Comparison of ENCODE assay signal across 21 mouse cellular contexts in the genomic region with DNA sequence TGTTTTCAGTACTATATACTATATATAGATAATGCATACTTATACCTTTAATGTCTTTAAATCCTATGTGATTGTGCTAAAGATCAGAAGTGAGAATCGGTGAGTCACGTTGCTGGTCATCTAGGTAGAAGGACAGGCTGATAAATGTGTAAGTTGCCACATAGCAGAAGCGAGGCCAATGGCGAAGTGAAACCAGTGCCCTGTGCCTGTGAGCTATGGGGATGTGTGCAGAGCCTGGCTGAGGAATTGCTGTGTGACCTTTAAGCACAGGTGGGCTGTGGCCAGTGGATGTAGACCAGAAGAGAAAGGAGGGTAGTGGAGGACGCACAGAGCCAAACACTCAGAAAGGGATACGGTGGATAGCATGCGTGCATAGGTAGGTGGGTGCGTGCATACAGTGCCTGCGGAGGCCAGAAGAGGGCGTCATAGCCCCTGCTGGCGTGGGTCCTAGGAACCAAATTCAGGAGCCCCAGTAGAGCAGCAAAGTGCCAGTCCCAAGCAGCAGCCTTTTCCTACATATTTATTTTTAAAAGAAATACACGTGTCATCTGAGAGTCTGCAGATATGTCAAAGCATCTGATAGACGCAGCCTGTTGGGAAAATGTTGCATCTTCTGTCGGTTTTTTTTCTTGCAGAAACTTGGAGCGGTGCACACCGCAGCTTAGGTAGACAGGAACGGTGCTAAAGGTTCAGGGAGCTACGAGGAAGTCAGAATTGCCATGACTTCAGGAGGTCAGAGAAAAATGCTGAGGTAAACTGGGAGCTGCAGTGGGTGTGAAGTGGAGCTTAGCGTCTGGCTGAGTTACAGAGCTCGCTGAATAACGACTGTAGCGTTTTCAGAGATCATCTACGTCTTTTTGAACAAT. TPM values are rescaled to one million over a fixed set of nuclear protein-coding genes. Genes with fewer than 3 reads are reported as not detected.
DNase-seq lines count a peak whose midpoint lies in the region; TF ChIP-seq lines count a peak whose summit lies in the region.
"Had no signal": no experiment of that assay in that cellular context is flagged by ENCODE, and none has a peak within 500 bp of the region (broad histone marks: within the 10 kb centered on the region; RNA-seq: fewer than 3 reads in every experiment).

No protein-coding gene starts in this region.

- no peaks in the 10 kb centered on the region for H3K9me3 ChIP-seq in E14TG2a.4 (ENCODE audit: low read length)
- H3K9me3 ChIP-seq: embryonic facial prominence, embryonic 15.5 days; forebrain, embryonic 12.5 days; heart, embryonic 10.5 days; hindbrain, embryonic 13.5 days; neural tube, embryonic 12.5 days had no signal

- WGBS in kidney, adult 2 months: 70% methylated on average over 23 of the region's 23 CpGs

- no peak overlapping the region for H3K4me3 ChIP-seq in kidney, adult 2 months (ENCODE audit: insufficient read depth, low read depth, low read length)
- H3K4me3 ChIP-seq in E14TG2a.4 (replicated peaks; ENCODE audit: low read length): no peak overlapping the region
- H3K4me3 ChIP-seq: embryonic facial prominence, embryonic 15.5 days; forebrain, embryonic 12.5 days; heart, embryonic 10.5 days; hindbrain, embryonic 13.5 days; megakaryocyte, embryonic 14.5 days; neural tube, embryonic 12.5 days had no signal

- DNase-seq in kidney, adult 2 months: peak; percentile 58
- DNase-seq in kidney, postnatal 14 days: no peak
- peak; percentile 19 for DNase-seq in A20 (ENCODE audit: low read depth, low spot score)
- DNase-seq in fat pad, adult 2 months (ENCODE audit: extremely low read depth, low read depth, low spot score): peak; percentile 39
- DNase-seq in Muller cell, postnatal 12 days (ENCODE audit: inconsistent ontology term): no peak
- no peak for DNase-seq in left cerebral cortex, postnatal 14 days (ENCODE audit: low spot score in 2 of 2)
- DNase-seq: cerebellum, postnatal 10 days; gastrocnemius, postnatal 25 days; heart, postnatal 10 days; kidney, adult 11 months; right cerebral cortex, postnatal 14 days; thymus, postnatal 14 days had no signal

- H3K27me3 ChIP-seq in kidney, adult 2 months (replicated peaks; ENCODE audit: control insufficient read depth, insufficient read depth, low read length): no peaks in the 10 kb centered on the region
- peaks cover 2% of the 10 kb centered on the region; the same call in 1 of the 2 replicates for H3K27me3 ChIP-seq in E14TG2a.4 (ENCODE audit: insufficient read depth, low read length)
- H3K27me3 ChIP-seq: embryonic facial prominence, embryonic 15.5 days; forebrain, embryonic 12.5 days; hindbrain, embryonic 13.5 days; megakaryocyte, embryonic 14.5 days; neural tube, embryonic 12.5 days had no signal

- no peak for TF ChIP-seq CTCF in kidney, adult 2 months (conservative IDR thresholded peaks at IDR 0.05; ENCODE audit: insufficient read depth, insufficient read length, low read depth, low read length)
- peak; percentile 57 for TF ChIP-seq CTCF in E14TG2a.4 (conservative IDR thresholded peaks at IDR 0.05; ENCODE audit: low read length)

- H3K4me1 ChIP-seq in kidney, adult 2 months (ENCODE audit: control insufficient read depth, insufficient read depth, low read length): peaks cover 8% of the 10 kb centered on the region; the same call in 1 of the 2 replicates
- H3K4me1 ChIP-seq in E14TG2a.4 (replicated peaks; ENCODE audit: low read depth, low read length): peaks cover 6% of the 10 kb centered on the region
- H3K4me1 ChIP-seq: embryonic facial prominence, embryonic 15.5 days; forebrain, embryonic 12.5 days; heart, embryonic 10.5 days; hindbrain, embryonic 13.5 days; neural tube, embryonic 12.5 days had no signal

- intact Hi-C loops in left cerebral cortex, postnatal 14 days (cut with DNase I): no loop called here

- H3K36me3 ChIP-seq in kidney, adult 2 months (ENCODE audit: control insufficient read depth, insufficient read depth, low read length): no peaks in the 10 kb centered on the region
- no peaks in the 10 kb centered on the region for H3K36me3 ChIP-seq in E14TG2a.4 (ENCODE audit: insufficient read depth, low read length)
- H3K36me3 ChIP-seq: embryonic facial prominence, embryonic 15.5 days; forebrain, embryonic 12.5 days; heart, embryonic 10.5 days; hindbrain, embryonic 13.5 days; neural tube, embryonic 12.5 days had no signal

- TF ChIP-seq POLR2A in kidney, adult 2 months (IDR thresholded peaks at IDR 0.05; ENCODE audit: low read depth, low read length): no peak

- H3K27ac ChIP-seq in kidney, adult 2 months (ENCODE audit: insufficient read depth, low read depth, low read length): no peak overlapping the region
- H3K27ac ChIP-seq: embryonic facial prominence, embryonic 15.5 days; forebrain, embryonic 12.5 days; heart, embryonic 10.5 days; hindbrain, embryonic 13.5 days; neural tube, embryonic 12.5 days had no signal

RNA-seq across cellular contexts. Expression of a gene that starts 23.9 kb away (rescaled TPM):
- polyA plus RNA-seq in kidney, adult 2 months (2012; rRNA removed): 68.9 and 77.1 TPM in 2 replicates
- total RNA-seq in left cerebral cortex, postnatal 14 days (2021): 1 to 10 TPM; 3.4 to 5.7 TPM
- total RNA-seq: monocyte, adult 5-6 weeks had no signal
- polyA plus RNA-seq: CD4-positive, CD25-positive, alpha-beta regulatory T cell, adult 4 months had no signal

Comparison
In these comparisons a context has a peak if more than half of its experiments do, and no peak if none do; other contexts are left out.
1. DNase-seq: peak in kidney, adult 2 months (single experiment), A20 (single experiment) and fat pad, adult 2 months (single experiment); none in kidney, postnatal 14 days (single experiment), Muller cell, postnatal 12 days (single experiment) and left cerebral cortex, postnatal 14 days (0 of 2).